Mouse (Mus musculus) liver, postnatal 0 days (tissue): ENCODE measurements around the gene Parp4. TPM values are rescaled to one million over a fixed set of nuclear protein-coding genes. Genes with fewer than 3 reads are reported as not detected.

Experiments used
- ATAC-seq: fragments of 200-750 bp; cut with Nextera tagmentation; 2 replicates; pipeline ENCODE4 v1.8.0; 2017; ENCODE audit warnings: mild to moderate bottlenecking, moderate library complexity
- DNase-seq: peaks from one replicate; pipeline ENCODE4 v3.0.0-alpha.2; 2016
- H3K27ac ChIP-seq: fragments of 300-500 bp; sonication (generic); 2 replicates; pipeline ENCODE4 v1.5.1; 2014; ENCODE audit warnings: antibody characterized with exemption, moderate library complexity, mild to moderate bottlenecking, low read depth
- H3K27me3 ChIP-seq: fragments of 300-500 bp; sonication (generic); 2 replicates; pipeline ENCODE4 v1.6.1; 2014; ENCODE audit warnings: low read length, control low read depth, mixed read lengths; ENCODE audit not compliant: insufficient read depth
- H3K36me3 ChIP-seq: fragments of 300-500 bp; sonication (generic); replicated peaks from 2 replicates; pipeline ENCODE4 v1.6.1; 2014; ENCODE audit warnings: mild to moderate bottlenecking, control low read depth, low read length, moderate library complexity, mixed read lengths; ENCODE audit not compliant: insufficient read depth
- H3K4me1 ChIP-seq: fragments of 300-500 bp; sonication (generic); 2 replicates; pipeline ENCODE4 v1.6.1; 2014; ENCODE audit warnings: antibody characterized with exemption, mild to moderate bottlenecking, control low read depth; ENCODE audit not compliant: insufficient read depth
- H3K4me2 ChIP-seq: fragments of 300-500 bp; sonication (generic); 2 replicates; pipeline ENCODE4 v1.6.1; 2014; ENCODE audit warnings: low read depth, mild to moderate bottlenecking, low read length, moderate library complexity, mixed read lengths
- H3K4me3 ChIP-seq: fragments of 300-500 bp; sonication (generic); 2 replicates; pipeline ENCODE4 v1.5.1; 2014; ENCODE audit warnings: low read depth, low read length
- H3K9ac ChIP-seq: fragments of 300-500 bp; sonication (generic); replicated peaks from 2 replicates; pipeline ENCODE4 v1.6.1; 2014; ENCODE audit warnings: mild to moderate bottlenecking, moderate library complexity
- H3K9me3 ChIP-seq: fragments of 300-500 bp; sonication (generic); 2 replicates; pipeline ENCODE4 v1.6.1; 2016; ENCODE audit warnings: mild to moderate bottlenecking, control low read depth, low read length, mixed read lengths
- CTCF ChIP-seq: sonication (generic); IDR thresholded peaks from 2 replicates; pipeline ENCODE4 v1.5.1; 2016; ENCODE audit warnings: antibody characterized with exemption, low read depth
- EP300 ChIP-seq: IDR thresholded peaks from 2 replicates; pipeline ENCODE4 v1.6.1; 2016; ENCODE audit warnings: antibody characterized with exemption, low read depth, mild to moderate bottlenecking
- WGBS: fragments of 180-500 bp; shearing (Covaris S2); extraction: QIAGEN DNeasy Blood & Tissue Kit; methylation state at CpG from one replicate; pipeline ENCODE4 v1.1.7; 2014; ENCODE audit not compliant: insufficient replicate concordance; 5-methylcytosine and 5-hydroxymethylcytosine counted together
- polyA plus RNA-seq: library from polyadenylated mRNA; unstranded; fragments of >200 nt; fragmentation: Nextera tagmentation; extraction: Ambion mirVana; gene quantifications from 2 replicates; pipeline ENCODE4 v1.2.1, GENCODE M21; 2015

Parp4 gene
- polyA plus RNA-seq, 1 experiment from 2014 or later: 3.5 TPM

DNA sequence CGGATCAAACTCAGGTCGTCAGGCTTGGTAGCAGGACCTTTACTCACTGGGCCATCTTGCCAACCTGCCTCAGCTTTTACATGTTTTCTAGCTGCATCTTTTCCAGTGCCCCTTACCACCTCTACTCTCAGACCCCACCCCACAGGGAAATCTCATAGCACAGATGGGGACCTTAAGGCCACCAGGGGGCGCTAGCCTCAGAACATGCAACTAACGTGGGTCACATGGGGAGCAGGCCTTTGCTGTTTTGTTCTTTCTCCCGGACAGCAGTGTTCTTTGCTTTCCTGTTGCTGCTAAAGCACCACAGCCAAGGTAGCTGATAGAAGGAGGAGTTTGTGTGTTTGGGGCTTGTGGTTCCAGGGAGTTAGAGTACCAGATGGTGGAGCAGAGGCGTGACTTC lies 23.3 kb downstream of the Parp4 start:
- no peak overlapping the region for H3K4me2 ChIP-seq
- no peak overlapping the region for H3K27ac ChIP-seq
- no peaks in the 10 kb centered on the region for H3K9me3 ChIP-seq
- no peak overlapping the region for H3K9ac ChIP-seq
- DNase-seq: peak; percentile 74
- no peak for ATAC-seq
- H3K36me3 ChIP-seq: peaks cover 34% of the 10 kb centered on the region
- no peaks in the 10 kb centered on the region for H3K27me3 ChIP-seq
- TF ChIP-seq EP300 (no peak), CTCF (peak; percentile 91)
- H3K4me1 ChIP-seq: no peaks in the 10 kb centered on the region
- H3K4me3 ChIP-seq: no peak overlapping the region
- WGBS: 52% methylated on average over 6 of the region's 6 CpGs

- H3K9ac ChIP-seq: no peak overlapping the region
- no peaks in the 10 kb centered on the region for H3K27me3 ChIP-seq
- no peak overlapping the region for H3K4me3 ChIP-seq
- no peak for TF ChIP-seq EP300
- no peak for TF ChIP-seq CTCF
- no peak overlapping the region for H3K4me2 ChIP-seq
- peaks cover 16% of the 10 kb centered on the region for H3K36me3 ChIP-seq
- H3K4me1 ChIP-seq: no peaks in the 10 kb centered on the region
- H3K9me3 ChIP-seq: no peaks in the 10 kb centered on the region
- no peak for ATAC-seq
- no peak for DNase-seq
- WGBS: 83% methylated on average over 9 of the region's 9 CpGs
- no peak overlapping the region for H3K27ac ChIP-seq
Measured at GRCm38 (mm10) chr14:56602069-56602468, 26.6 kb downstream of the Parp4 start.

GRCm38 (mm10) chr14:56604438-56604837 lies 29.0 kb downstream of the Parp4 start:
- 83% methylated on average over 5 of the region's 5 CpGs for WGBS
- peaks cover 23% of the 10 kb centered on the region; the same call in 1 of the 2 replicates for H3K36me3 ChIP-seq
- TF ChIP-seq CTCF (no peak), EP300 (no peak)

GRCm38 (mm10) chr14:56605136-56605535 lies 29.7 kb downstream of the Parp4 start:
- Histone ChIP-seq H3K4me1 (no peaks in the 10 kb centered on the region), H3K9ac (no peak overlapping the region), H3K27me3 (no peaks in the 10 kb centered on the region), H3K9me3 (no peaks in the 10 kb centered on the region), H3K4me2 (no peak overlapping the region), H3K36me3 (peaks cover 29% of the 10 kb centered on the region; the same call in 1 of the 2 replicates), H3K27ac (no peak overlapping the region), H3K4me3 (no peak overlapping the region)
- TF ChIP-seq EP300 (no peak), CTCF (no peak)
- ATAC-seq: no peak
- no peak for DNase-seq
- WGBS: 68% methylated on average over 4 of the region's 4 CpGs

More at GRCm38 (mm10) chr14:56604438-56604837, 29.0 kb downstream of the Parp4 start:
- H3K4me1 ChIP-seq: no peaks in the 10 kb centered on the region
- no peak overlapping the region for H3K9ac ChIP-seq
- H3K9me3 ChIP-seq: no peaks in the 10 kb centered on the region
- no peak overlapping the region for H3K4me3 ChIP-seq
- H3K4me2 ChIP-seq: no peak overlapping the region
- no peak overlapping the region for H3K27ac ChIP-seq
- ATAC-seq: no peak
- H3K27me3 ChIP-seq: no peaks in the 10 kb centered on the region
- no peak for DNase-seq

- no peak for ATAC-seq
- TF ChIP-seq EP300 (no peak), CTCF (no peak)
- Histone ChIP-seq H3K4me2 (no peak overlapping the region), H3K36me3 (peaks cover 56% of the 10 kb centered on the region), H3K27me3 (no peaks in the 10 kb centered on the region), H3K4me1 (no peaks in the 10 kb centered on the region), H3K9ac (no peak overlapping the region), H3K27ac (no peak overlapping the region), H3K4me3 (no peak overlapping the region), H3K9me3 (no peaks in the 10 kb centered on the region)
- WGBS: 76% methylated on average over 3 of the region's 3 CpGs
- no peak for DNase-seq
Measured at GRCm38 (mm10) chr14:56613212-56613611, 37.8 kb downstream of the Parp4 start.

DNA sequence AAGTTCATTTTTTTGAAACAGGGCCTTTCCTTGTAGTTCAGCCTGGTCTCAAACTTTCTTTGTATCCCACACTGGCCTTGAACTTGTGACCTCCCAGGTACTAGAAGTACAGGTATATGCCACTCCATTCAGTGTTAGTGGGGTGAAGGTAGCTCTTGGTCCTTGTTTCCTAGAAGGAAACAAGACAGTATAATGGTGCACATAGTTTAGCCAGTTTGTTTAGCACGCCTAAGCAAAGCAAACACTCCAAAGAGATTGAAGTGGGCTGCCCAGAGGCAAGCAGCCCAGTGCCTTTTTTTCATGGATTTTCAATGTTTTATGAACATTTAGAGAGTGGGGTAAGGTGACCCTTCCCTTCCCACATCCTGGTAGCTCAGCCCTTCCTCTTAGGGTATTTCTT lies 42.1 kb downstream of the Parp4 start:
- 70% methylated on average over 1 of the region's 1 CpGs for WGBS
- H3K9me3 ChIP-seq: no peaks in the 10 kb centered on the region
- H3K4me3 ChIP-seq: no peak overlapping the region
- no peak for TF ChIP-seq CTCF
- no peak for TF ChIP-seq EP300
- peaks cover 30% of the 10 kb centered on the region for H3K36me3 ChIP-seq
- ATAC-seq: no peak
- DNase-seq: no peak
- no peaks in the 10 kb centered on the region for H3K4me1 ChIP-seq
- H3K27me3 ChIP-seq: no peaks in the 10 kb centered on the region
- no peak overlapping the region for H3K9ac ChIP-seq
- H3K4me2 ChIP-seq: peak overlapping the region; percentile 20; the same call in 1 of the 2 replicates
- H3K27ac ChIP-seq: no peak overlapping the region

DNA sequence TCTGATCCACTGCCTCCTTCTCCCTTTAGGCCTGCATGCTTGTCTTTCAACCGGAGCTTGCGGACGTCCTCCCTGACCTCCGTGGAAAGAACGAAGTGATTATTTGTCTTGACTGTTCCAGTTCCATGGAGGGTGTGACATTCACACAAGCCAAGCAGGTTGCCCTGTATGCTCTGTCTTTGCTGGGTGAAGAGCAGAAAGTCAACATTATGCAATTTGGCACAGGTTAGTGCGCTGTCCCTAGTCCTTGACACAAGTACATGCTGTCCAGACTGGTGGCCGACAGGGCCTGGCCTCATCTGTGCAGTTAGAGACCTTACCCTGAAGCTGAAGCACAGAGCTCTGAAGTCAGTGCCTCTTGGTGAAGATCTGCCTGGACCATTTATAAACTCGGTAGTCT lies 45.0 kb downstream of the Parp4 start:
- ATAC-seq: peak; percentile 99
- H3K36me3 ChIP-seq: peaks cover 18% of the 10 kb centered on the region; the same call in 1 of the 2 replicates
- H3K9ac ChIP-seq: peak overlapping the region; percentile 27; the same call in 1 of the 2 replicates
- H3K27me3 ChIP-seq: no peaks in the 10 kb centered on the region
- H3K4me3 ChIP-seq: peak overlapping the region; percentile 26
- H3K9me3 ChIP-seq: no peaks in the 10 kb centered on the region
- peak overlapping the region; percentile 42; the same call in 1 of the 2 replicates for H3K4me2 ChIP-seq
- no peaks in the 10 kb centered on the region for H3K4me1 ChIP-seq
- WGBS: 52% methylated on average over 8 of the region's 8 CpGs
- H3K27ac ChIP-seq: peak overlapping the region; percentile 82
- peak; percentile 56 for DNase-seq
- TF ChIP-seq CTCF (no peak), EP300 (peak; percentile 36; the same call in 1 of the 2 replicates)
